Mouse (Mus musculus): ENCODE results near the gene Lpgat1. TPM values are rescaled to one million over a fixed set of nuclear protein-coding genes. Genes with fewer than 3 reads are reported as not detected.

Lpgat1 gene
- polyA plus RNA-seq, 1 experiment from 2014 or later: 31.0 TPM

DNA sequence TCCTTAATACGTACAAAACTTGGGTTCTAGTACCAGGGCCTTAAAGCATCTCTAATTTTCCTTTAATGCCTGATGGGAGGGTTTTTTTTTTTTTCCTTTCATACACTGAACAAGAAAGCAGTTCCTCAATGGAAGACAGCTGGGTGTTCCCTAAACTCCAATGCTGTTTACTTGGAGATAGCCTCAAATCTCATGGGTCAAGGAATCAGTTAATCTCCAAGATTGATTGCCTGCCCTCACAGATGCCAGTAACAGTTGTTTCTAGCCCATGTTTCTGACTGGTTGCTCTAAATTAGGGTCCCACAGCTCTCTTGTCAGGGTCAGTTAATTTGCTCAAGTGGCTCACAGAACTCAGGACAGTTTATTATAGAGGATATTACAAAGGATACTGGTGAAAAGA lies 30.8 kb downstream of the Lpgat1 start:
- Histone ChIP-seq H3K4me1 (ENCODE audit: control insufficient read depth, insufficient read depth, low read length) (no peaks in the 10 kb centered on the region), H3K4me3 (ENCODE audit: low read depth, low read length) (no peak overlapping the region), H3K9ac (ENCODE audit: low read depth, low read length) (no peak overlapping the region), H3K36me3 (ENCODE audit: control insufficient read depth, insufficient read depth, low read length) (no peaks in the 10 kb centered on the region), H3K9me3 (replicated peaks; ENCODE audit: control insufficient read depth, low read length, poor library complexity, severe bottlenecking) (no peaks in the 10 kb centered on the region), H3K4me2 (ENCODE audit: low read length) (no peak overlapping the region), H3K27ac (ENCODE audit: low read length) (no peak overlapping the region), H3K27me3 (ENCODE audit: control insufficient read depth, insufficient read depth, low read depth, low read length) (no peaks in the 10 kb centered on the region)
- ATAC-seq: no peak
- 50% methylated on average over 1 of the region's 1 CpGs for WGBS

- Histone ChIP-seq H3K27me3 (ENCODE audit: control insufficient read depth, insufficient read depth, low read depth, low read length) (no peaks in the 10 kb centered on the region), H3K9me3 (replicated peaks; ENCODE audit: control insufficient read depth, low read length, poor library complexity, severe bottlenecking) (no peaks in the 10 kb centered on the region), H3K4me1 (ENCODE audit: control insufficient read depth, insufficient read depth, low read length) (peaks cover 3% of the 10 kb centered on the region; the same call in 1 of the 2 replicates), H3K4me3 (ENCODE audit: low read depth, low read length) (no peak overlapping the region), H3K4me2 (ENCODE audit: low read length) (no peak overlapping the region), H3K9ac (ENCODE audit: low read depth, low read length) (no peak overlapping the region), H3K27ac (ENCODE audit: low read length) (no peak overlapping the region), H3K36me3 (ENCODE audit: control insufficient read depth, insufficient read depth, low read length) (peaks cover 7% of the 10 kb centered on the region; the same call in 1 of the 2 replicates)
- WGBS: 93% methylated on average over 3 of the region's 3 CpGs
- no peak for ATAC-seq
Measured at GRCm38 (mm10) chr1:191756520-191757199, 39.0 kb downstream of the Lpgat1 start.

DNA sequence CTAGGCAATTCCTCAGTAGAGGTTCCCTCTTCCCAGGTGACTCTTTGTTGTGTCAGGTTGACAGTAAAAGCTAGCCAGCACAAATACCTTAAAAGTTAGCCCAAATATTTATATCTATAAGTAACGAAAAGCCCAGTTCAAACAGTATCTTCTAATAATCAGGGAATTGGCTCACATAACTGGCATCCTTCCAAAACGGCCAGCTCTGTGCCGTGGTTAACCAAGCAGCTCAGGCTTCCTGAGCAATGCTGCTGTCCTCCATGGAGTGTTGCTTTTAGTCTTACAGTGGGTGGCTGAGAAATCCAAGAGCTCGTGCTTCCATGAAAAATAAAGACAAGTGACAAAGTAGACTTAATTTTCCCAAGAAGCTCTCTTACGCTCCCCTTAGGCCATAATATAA lies 56.5 kb downstream of the Lpgat1 start:
- no peak for ATAC-seq
- 86% methylated on average over 5 of the region's 5 CpGs for WGBS
- H3K36me3 ChIP-seq (ENCODE audit: control insufficient read depth, insufficient read depth, low read length): peaks cover 28% of the 10 kb centered on the region

DNA sequence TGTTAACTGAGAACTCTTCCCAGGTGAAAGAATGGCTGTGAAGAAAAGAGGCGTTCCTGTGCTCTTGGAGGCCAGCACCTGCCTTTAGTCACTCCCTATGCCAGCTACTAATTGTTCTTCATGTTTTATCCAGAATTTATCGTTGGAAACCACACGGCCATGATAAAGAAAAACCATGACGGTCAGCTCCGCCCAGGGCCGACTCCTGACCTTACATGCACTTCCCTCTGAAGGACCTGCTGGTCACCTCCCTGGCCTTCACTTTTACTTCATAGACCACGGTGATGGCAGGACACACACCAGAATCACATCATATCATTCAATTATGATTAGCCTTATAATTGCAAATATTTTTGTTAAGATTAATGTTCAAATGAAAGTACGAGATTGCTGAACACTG lies 57.5 kb downstream of the Lpgat1 start:
- H3K9me3 ChIP-seq (replicated peaks; ENCODE audit: control insufficient read depth, low read length, poor library complexity, severe bottlenecking): no peaks in the 10 kb centered on the region
- no peaks in the 10 kb centered on the region for H3K4me1 ChIP-seq (ENCODE audit: control insufficient read depth, insufficient read depth, low read length)
- no peak overlapping the region for H3K4me2 ChIP-seq (ENCODE audit: low read length)
- WGBS: 87% methylated on average over 8 of the region's 8 CpGs
- no peak for ATAC-seq
- H3K9ac ChIP-seq (ENCODE audit: low read depth, low read length): no peak overlapping the region
- H3K27ac ChIP-seq (ENCODE audit: low read length): no peak overlapping the region
- no peak overlapping the region for H3K4me3 ChIP-seq (ENCODE audit: low read depth, low read length)
- peaks cover 33% of the 10 kb centered on the region for H3K36me3 ChIP-seq (ENCODE audit: control insufficient read depth, insufficient read depth, low read length)
- H3K27me3 ChIP-seq (ENCODE audit: control insufficient read depth, insufficient read depth, low read depth, low read length): no peaks in the 10 kb centered on the region

More for the DNA sequence above, 56.5 kb downstream of the Lpgat1 start:
- H3K9ac ChIP-seq (ENCODE audit: low read depth, low read length): no peak overlapping the region
- H3K9me3 ChIP-seq (replicated peaks; ENCODE audit: control insufficient read depth, low read length, poor library complexity, severe bottlenecking): no peaks in the 10 kb centered on the region
- no peak overlapping the region for H3K27ac ChIP-seq (ENCODE audit: low read length)
- H3K4me3 ChIP-seq (ENCODE audit: low read depth, low read length): no peak overlapping the region
- no peaks in the 10 kb centered on the region for H3K4me1 ChIP-seq (ENCODE audit: control insufficient read depth, insufficient read depth, low read length)
- H3K4me2 ChIP-seq (ENCODE audit: low read length): no peak overlapping the region
- no peaks in the 10 kb centered on the region for H3K27me3 ChIP-seq (ENCODE audit: control insufficient read depth, insufficient read depth, low read depth, low read length)

DNA sequence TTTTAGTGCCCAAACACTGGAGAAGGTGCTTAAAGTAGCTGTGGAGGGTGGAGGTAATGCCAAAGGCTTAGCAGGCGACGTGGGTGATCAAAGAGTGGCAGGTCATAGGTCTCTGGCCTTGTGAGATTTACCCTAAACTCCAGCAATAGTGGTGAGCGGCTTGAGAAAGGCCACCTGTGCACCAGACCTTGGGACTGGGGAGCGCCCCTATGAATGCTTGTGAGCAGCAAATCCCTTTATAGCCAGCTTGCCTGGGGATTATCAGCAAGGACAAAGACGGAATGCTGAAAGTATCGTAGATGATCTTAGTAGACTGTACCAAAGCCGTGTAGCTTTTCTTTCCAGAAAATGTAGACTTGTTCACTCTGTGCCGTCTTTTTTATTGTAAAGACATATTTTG lies 59.9 kb downstream of the Lpgat1 start:
- Histone ChIP-seq H3K27ac (ENCODE audit: low read length) (no peak overlapping the region), H3K4me3 (ENCODE audit: low read depth, low read length) (no peak overlapping the region), H3K9me3 (replicated peaks; ENCODE audit: control insufficient read depth, low read length, poor library complexity, severe bottlenecking) (no peaks in the 10 kb centered on the region), H3K4me2 (ENCODE audit: low read length) (no peak overlapping the region), H3K36me3 (ENCODE audit: control insufficient read depth, insufficient read depth, low read length) (peaks cover 36% of the 10 kb centered on the region), H3K9ac (ENCODE audit: low read depth, low read length) (no peak overlapping the region), H3K4me1 (ENCODE audit: control insufficient read depth, insufficient read depth, low read length) (no peaks in the 10 kb centered on the region), H3K27me3 (ENCODE audit: control insufficient read depth, insufficient read depth, low read depth, low read length) (no peaks in the 10 kb centered on the region)
- ATAC-seq: no peak
- 33% methylated on average over 8 of the region's 8 CpGs for WGBS

- Histone ChIP-seq H3K4me2 (ENCODE audit: low read length) (no peak overlapping the region), H3K36me3 (ENCODE audit: control insufficient read depth, insufficient read depth, low read length) (peaks cover 22% of the 10 kb centered on the region), H3K27ac (ENCODE audit: low read length) (no peak overlapping the region), H3K4me1 (ENCODE audit: control insufficient read depth, insufficient read depth, low read length) (no peaks in the 10 kb centered on the region), H3K4me3 (ENCODE audit: low read depth, low read length) (no peak overlapping the region), H3K27me3 (ENCODE audit: control insufficient read depth, insufficient read depth, low read depth, low read length) (no peaks in the 10 kb centered on the region), H3K9me3 (replicated peaks; ENCODE audit: control insufficient read depth, low read length, poor library complexity, severe bottlenecking) (no peaks in the 10 kb centered on the region), H3K9ac (ENCODE audit: low read depth, low read length) (no peak overlapping the region)
- WGBS: 96% methylated on average over 1 of the region's 1 CpGs
- no peak for ATAC-seq
Measured at GRCm38 (mm10) chr1:191780470-191780869, 62.8 kb downstream of the Lpgat1 start.

DNA sequence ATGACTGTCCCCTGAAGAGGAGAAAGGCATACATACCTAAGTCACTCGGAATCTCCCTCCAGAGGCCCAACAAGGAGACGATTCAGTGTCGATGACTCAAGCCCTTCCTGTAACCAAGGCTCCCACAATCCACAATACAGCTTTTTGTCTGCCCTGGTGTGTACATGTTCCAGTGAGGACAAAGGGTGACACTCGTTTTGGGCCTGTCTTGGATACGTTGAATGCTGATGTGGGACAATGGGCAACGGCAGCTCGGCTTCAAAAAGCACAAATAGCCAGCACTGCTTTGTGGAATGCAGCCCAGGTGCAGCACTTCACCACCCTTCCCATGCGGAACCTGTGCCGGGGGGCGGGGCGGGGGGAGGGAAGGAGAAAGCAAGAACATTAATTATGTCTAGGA lies 67.5 kb downstream of the Lpgat1 start:
- Histone ChIP-seq H3K27ac (ENCODE audit: low read length) (no peak overlapping the region), H3K36me3 (ENCODE audit: control insufficient read depth, insufficient read depth, low read length) (peaks cover 2% of the 10 kb centered on the region; the same call in 1 of the 2 replicates), H3K4me1 (ENCODE audit: control insufficient read depth, insufficient read depth, low read length) (no peaks in the 10 kb centered on the region), H3K27me3 (ENCODE audit: control insufficient read depth, insufficient read depth, low read depth, low read length) (no peaks in the 10 kb centered on the region), H3K9ac (ENCODE audit: low read depth, low read length) (no peak overlapping the region), H3K4me3 (ENCODE audit: low read depth, low read length) (no peak overlapping the region), H3K9me3 (replicated peaks; ENCODE audit: control insufficient read depth, low read length, poor library complexity, severe bottlenecking) (no peaks in the 10 kb centered on the region), H3K4me2 (ENCODE audit: low read length) (no peak overlapping the region)
- ATAC-seq: no peak
- WGBS: 69% methylated on average over 11 of the region's 11 CpGs

DNA sequence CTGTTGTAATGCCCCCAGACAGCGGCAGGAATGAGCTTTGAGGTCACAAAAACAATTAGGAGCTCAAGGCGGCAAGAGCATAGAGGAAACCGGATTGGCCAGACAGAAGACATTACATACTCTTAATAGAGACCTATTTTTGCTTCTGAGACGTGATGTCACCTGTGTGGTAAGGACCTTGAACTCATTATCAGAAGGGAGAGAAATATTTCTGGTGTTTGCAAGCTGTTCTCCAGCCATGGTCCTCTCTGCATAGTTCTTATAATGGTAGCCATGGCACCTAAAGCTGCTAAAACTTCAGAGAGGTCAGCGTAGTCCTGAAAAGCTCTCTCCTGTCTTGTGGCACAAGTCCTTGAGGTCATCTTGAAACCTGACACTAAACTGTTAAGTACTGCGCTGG lies 68.6 kb downstream of the Lpgat1 start:
- Histone ChIP-seq H3K27me3 (ENCODE audit: control insufficient read depth, insufficient read depth, low read depth, low read length) (no peaks in the 10 kb centered on the region), H3K4me3 (ENCODE audit: low read depth, low read length) (no peak overlapping the region), H3K36me3 (ENCODE audit: control insufficient read depth, insufficient read depth, low read length) (no peaks in the 10 kb centered on the region), H3K27ac (ENCODE audit: low read length) (no peak overlapping the region), H3K4me1 (ENCODE audit: control insufficient read depth, insufficient read depth, low read length) (no peaks in the 10 kb centered on the region), H3K4me2 (ENCODE audit: low read length) (no peak overlapping the region), H3K9ac (ENCODE audit: low read depth, low read length) (no peak overlapping the region), H3K9me3 (replicated peaks; ENCODE audit: control insufficient read depth, low read length, poor library complexity, severe bottlenecking) (no peaks in the 10 kb centered on the region)
- 77% methylated on average over 6 of the region's 6 CpGs for WGBS
- no peak for ATAC-seq

GRCm38 (mm10) chr1:191787379-191787778 lies 69.7 kb downstream of the Lpgat1 start:
- 27% methylated on average over 4 of the region's 4 CpGs for WGBS

More at GRCm38 (mm10) chr1:191787379-191787778, 69.7 kb downstream of the Lpgat1 start:
- Histone ChIP-seq H3K36me3 (ENCODE audit: control insufficient read depth, insufficient read depth, low read length) (no peaks in the 10 kb centered on the region), H3K27me3 (ENCODE audit: control insufficient read depth, insufficient read depth, low read depth, low read length) (no peaks in the 10 kb centered on the region), H3K4me2 (ENCODE audit: low read length) (no peak overlapping the region), H3K27ac (ENCODE audit: low read length) (no peak overlapping the region), H3K9ac (ENCODE audit: low read depth, low read length) (no peak overlapping the region), H3K9me3 (replicated peaks; ENCODE audit: control insufficient read depth, low read length, poor library complexity, severe bottlenecking) (no peaks in the 10 kb centered on the region), H3K4me1 (ENCODE audit: control insufficient read depth, insufficient read depth, low read length) (no peaks in the 10 kb centered on the region), H3K4me3 (ENCODE audit: low read depth, low read length) (no peak overlapping the region)
- no peak for ATAC-seq

All from midbrain, embryonic 16.5 days (tissue).